Mouse (Mus musculus) left cerebral cortex, adult 2 months (tissue): ENCODE measurements at regions not wholly inside any gene's neighbourhood (a gene's known extent, or its start where the extent isn't known, plus 50 kb on each side); places are given as distances from the start of the nearest gene placed in this dataset.

Experiments
- DNase-seq, 2 experiments: peaks; one replicate each; pipeline ENCODE4 v3.0.0; 2021 to 2022; ENCODE audit warnings: low spot score in 2 of 2, mixed read lengths in 1 of 2; ENCODE audit errors: extremely low spot score in 1 of 2
- H3K27ac ChIP-seq: fragments of 200-600 bp; 2 replicates; pipeline ENCODE4 v1.8.1; 2022
- H3K4me3 ChIP-seq: fragments of 200-600 bp; 2 replicates; pipeline ENCODE4 v1.8.1; 2022
- CTCF ChIP-seq: fragments of 200-600 bp; IDR thresholded peaks from 2 replicates; pipeline ENCODE4 v1.8.1; 2022; ENCODE audit warnings: antibody characterized with exemption, mild to moderate bottlenecking, moderate library complexity
- intact Hi-C: fragments of 180-260 bp; cut with DNase I; formaldehyde crosslinking; loops from one replicate; pipeline ENCODE4 v1.15.1; 2025

DNA sequence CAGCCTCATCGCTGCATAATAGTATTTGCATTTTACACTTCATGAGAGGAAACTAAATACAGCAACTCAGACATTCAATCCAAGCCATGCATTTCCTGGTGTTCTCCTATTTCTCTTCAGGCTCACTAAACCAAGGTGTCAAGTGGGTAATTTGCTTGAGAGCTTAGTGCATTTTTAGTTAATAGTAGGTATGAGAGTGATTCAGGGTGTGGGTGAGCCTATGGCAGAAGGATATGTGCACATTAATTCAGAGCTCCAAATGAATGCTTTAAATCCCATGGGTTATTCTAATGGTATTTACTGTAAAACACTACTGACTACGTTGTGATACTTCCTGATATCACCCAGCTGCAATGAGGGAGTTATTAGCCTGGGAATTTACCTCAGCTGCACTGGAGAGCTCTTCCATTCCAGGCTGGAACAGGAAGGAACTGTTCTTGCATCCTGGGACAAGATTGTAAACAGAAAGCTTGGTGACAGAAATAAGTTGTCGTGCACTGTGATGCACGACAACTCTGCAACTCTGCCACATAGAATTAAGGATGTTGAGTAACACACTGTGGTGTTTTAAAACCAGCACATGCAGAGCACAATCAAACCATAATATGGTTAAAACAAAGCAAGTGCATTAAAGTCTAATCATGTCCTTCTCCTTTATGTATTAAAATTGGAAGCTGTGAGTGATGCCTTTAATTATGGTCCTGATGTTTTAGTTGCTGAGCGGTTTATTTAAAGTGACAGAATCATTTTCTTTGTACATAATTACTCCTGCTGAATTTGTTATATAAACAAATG lies 170.4 kb upstream of the Setmar start:
- DNase-seq = no peak
- TF ChIP-seq CTCF = no peak
- H3K4me3 ChIP-seq = no peak overlapping the region
- intact Hi-C loops = no loop called here
- H3K27ac ChIP-seq = no peak overlapping the region

GRCm38 (mm10) chr6:107910576-107910975 lies 154.3 kb upstream of the Setmar start:
- intact Hi-C loops = no loop called here

DNA sequence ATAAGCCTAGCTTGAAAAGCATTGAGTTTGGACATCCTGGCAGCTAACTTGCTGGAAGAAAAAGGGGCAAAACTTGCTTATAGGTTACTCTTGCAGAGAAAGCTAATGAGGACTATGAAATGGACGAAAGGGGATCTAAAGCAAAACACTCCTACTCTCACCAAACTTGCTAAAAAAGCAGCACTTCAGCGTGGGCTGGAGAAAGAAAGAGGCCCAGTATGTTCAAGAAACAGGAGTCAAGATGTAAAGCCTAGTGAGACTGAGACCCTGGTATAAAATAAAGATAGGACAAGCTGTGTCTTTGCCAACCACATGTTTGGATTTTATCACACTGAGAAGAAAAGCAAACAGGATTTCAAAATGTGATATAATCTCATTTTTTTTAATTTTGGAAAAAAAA lies 153.5 kb upstream of the Setmar start:
- H3K27ac ChIP-seq = peak overlapping the region; percentile 58; the same call in 1 of the 2 replicates
- H3K4me3 ChIP-seq = no peak overlapping the region
- no peak for DNase-seq
- no peak for TF ChIP-seq CTCF
- intact Hi-C loops = no loop called here

More at GRCm38 (mm10) chr6:107910576-107910975, 154.3 kb upstream of the Setmar start:
- no peak for TF ChIP-seq CTCF
- no peak overlapping the region for H3K4me3 ChIP-seq
- no peak for DNase-seq
- 0 out of 2 replicates have a peak overlapping the region, but pooled peaks have one; percentile 17 for H3K27ac ChIP-seq

- intact Hi-C loops = no loop called here
- H3K27ac ChIP-seq = no peak overlapping the region
- H3K4me3 ChIP-seq = no peak overlapping the region
These were observed 141.2 kb upstream of the Setmar start for GRCm38 (mm10) chr6:107923528-107924199.

DNA sequence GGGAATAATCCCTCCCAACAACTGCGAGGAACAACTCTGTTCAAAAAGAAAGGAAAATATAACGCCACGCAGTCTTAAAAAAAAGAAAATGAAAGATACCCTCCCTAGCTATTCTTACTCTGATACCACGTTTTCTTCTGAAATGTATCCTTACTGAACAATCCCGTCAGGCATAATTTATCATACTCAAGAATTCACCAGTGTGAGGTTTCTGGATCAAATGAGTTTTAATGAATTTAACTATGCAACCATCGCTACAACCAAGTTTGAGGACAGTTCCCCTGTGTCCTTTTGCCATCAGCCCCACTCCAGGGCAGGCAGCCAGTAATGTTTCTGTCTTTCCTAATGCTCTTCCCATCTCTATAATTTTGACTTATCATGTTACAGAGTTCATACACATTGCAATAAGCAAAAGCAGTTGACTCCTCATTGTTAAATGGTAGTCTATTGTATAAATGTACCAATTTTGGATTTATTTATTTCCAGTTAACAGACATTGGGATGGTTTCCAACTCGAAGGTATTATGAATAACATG lies 140.6 kb upstream of the Setmar start:
- Histone ChIP-seq H3K4me3 (no peak overlapping the region), H3K27ac (no peak overlapping the region)
- intact Hi-C loops = no loop called here
- TF ChIP-seq CTCF = no peak
- DNase-seq = no peak

More at GRCm38 (mm10) chr6:107923528-107924199, 141.2 kb upstream of the Setmar start:
- no peak for TF ChIP-seq CTCF
- no peak for DNase-seq

- no peak for TF ChIP-seq CTCF
- Histone ChIP-seq H3K4me3 (no peak overlapping the region), H3K27ac (no peak overlapping the region)
- DNase-seq = no peak
- intact Hi-C loops = no loop called here
These were observed 134.2 kb upstream of the Setmar start for GRCm38 (mm10) chr6:107930439-107931173.

- intact Hi-C loops = no loop called here
- Histone ChIP-seq H3K27ac (no peak overlapping the region), H3K4me3 (no peak overlapping the region)
- DNase-seq = no peak
- TF ChIP-seq CTCF = no peak
These were observed 133.7 kb upstream of the Setmar start for GRCm38 (mm10) chr6:107931174-107931557.

- DNase-seq = no peak
- intact Hi-C loops = no loop called here
- no peak for TF ChIP-seq CTCF
These were observed 128.7 kb upstream of the Setmar start for GRCm38 (mm10) chr6:107936075-107936635.

GRCm38 (mm10) chr6:107968694-107969093 lies 96.2 kb upstream of the Setmar start:
- intact Hi-C loops = no loop called here
- no peak for TF ChIP-seq CTCF
- no peak for DNase-seq
- Histone ChIP-seq H3K4me3 (no peak overlapping the region), H3K27ac (no peak overlapping the region)

More at GRCm38 (mm10) chr6:107936075-107936635, 128.7 kb upstream of the Setmar start:
- no peak overlapping the region for H3K4me3 ChIP-seq
- H3K27ac ChIP-seq = no peak overlapping the region

- no peak overlapping the region for H3K27ac ChIP-seq
- no peak for TF ChIP-seq CTCF
- no peak for DNase-seq
These were observed 65.7 kb upstream of the Setmar start for GRCm38 (mm10) chr6:107998921-107999690.

DNA sequence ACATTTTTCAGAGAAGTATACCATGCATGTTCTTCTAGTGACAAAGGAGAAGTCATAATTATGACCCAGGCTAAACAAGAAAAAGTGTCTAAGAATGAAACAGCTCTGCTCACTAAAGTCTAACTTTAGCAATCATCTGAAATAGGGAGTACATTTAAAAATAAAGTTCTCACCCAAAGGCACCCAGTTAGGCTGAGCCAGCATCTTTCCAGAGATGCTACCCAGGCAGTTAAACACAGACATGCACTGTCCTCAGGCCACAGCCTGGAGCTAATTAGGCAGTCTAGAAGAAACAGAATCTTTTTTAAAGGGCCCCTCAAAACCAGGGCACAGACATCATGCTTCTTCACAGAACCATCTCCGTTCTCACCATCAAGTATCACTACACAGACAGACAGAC lies 61.6 kb upstream of the Setmar start:
- peak in 1 of 2 experiments; percentile 9 for DNase-seq
- H3K4me3 ChIP-seq = no peak overlapping the region
- TF ChIP-seq CTCF = no peak
- no peak overlapping the region for H3K27ac ChIP-seq
- intact Hi-C loops = no loop called here

More at GRCm38 (mm10) chr6:107998921-107999690, 65.7 kb upstream of the Setmar start:
- H3K4me3 ChIP-seq = no peak overlapping the region
- intact Hi-C loops = no loop called here
